Mouse (Mus musculus) midbrain, embryonic 14.5 days (tissue): ENCODE data around the gene Cyp2t4. TPM values are rescaled to one million over a fixed set of nuclear protein-coding genes. Genes with fewer than 3 reads are reported as not detected.

Source experiments
- ATAC-seq: fragments of 200-750 bp; cut with Nextera tagmentation; 2 replicates; pipeline ENCODE4 v1.8.0; 2017; ENCODE audit warnings: moderate number of reproducible peaks, moderate library complexity; ENCODE audit not compliant: low FRiP score, low TSS enrichment
- DNase-seq: peaks from one replicate; pipeline ENCODE4 v3.0.0-alpha.2; 2015
- H3K27ac ChIP-seq: fragments of 300-500 bp; sonication (generic); replicated peaks from 2 replicates; pipeline ENCODE4 v1.5.1; 2014; ENCODE audit warnings: mild to moderate bottlenecking, low read depth, low read length, moderate library complexity
- H3K27me3 ChIP-seq: fragments of 300-500 bp; sonication (generic); 2 replicates; pipeline ENCODE4 v1.6.1; 2014; ENCODE audit warnings: low read length, control low read depth, mixed read lengths; ENCODE audit not compliant: control insufficient read depth, insufficient read depth
- H3K36me3 ChIP-seq: fragments of 300-500 bp; sonication (generic); 2 replicates; pipeline ENCODE4 v1.6.1; 2014; ENCODE audit warnings: low read length, control low read depth; ENCODE audit not compliant: control insufficient read depth, insufficient read depth
- H3K4me1 ChIP-seq: fragments of 300-500 bp; sonication (generic); 2 replicates; pipeline ENCODE4 v1.6.1; 2014; ENCODE audit warnings: mild to moderate bottlenecking, antibody characterized with exemption, low read length, control low read depth; ENCODE audit not compliant: control insufficient read depth, insufficient read depth
- H3K4me2 ChIP-seq: fragments of 300-500 bp; sonication (generic); 2 replicates; pipeline ENCODE4 v1.6.1; 2014; ENCODE audit warnings: mild to moderate bottlenecking, low read length, moderate library complexity
- H3K4me3 ChIP-seq: fragments of 300-500 bp; sonication (generic); replicated peaks from 2 replicates; pipeline ENCODE4 v1.5.1; 2014; ENCODE audit warnings: low read depth, low read length
- H3K9ac ChIP-seq: fragments of 300-500 bp; sonication (generic); replicated peaks from 2 replicates; pipeline ENCODE4 v1.6.1; 2014; ENCODE audit warnings: mild to moderate bottlenecking, low read length, moderate library complexity
- H3K9me3 ChIP-seq: fragments of 300-500 bp; sonication (generic); 2 replicates; pipeline ENCODE4 v1.6.1; 2016; ENCODE audit warnings: low read length, control low read depth, mixed read lengths; ENCODE audit not compliant: control insufficient read depth
- WGBS: fragments of 180-500 bp; shearing (Covaris S2); extraction: QIAGEN DNeasy Blood & Tissue Kit; methylation state at CpG from one replicate; pipeline ENCODE4 v1.1.7; 2014; 5-methylcytosine and 5-hydroxymethylcytosine counted together
- microRNA counts: library from miRNA; unstranded; fragments of <30 nt; microRNA quantifications from one replicate; lab custom pipeline; 2016
- microRNA-seq: library from miRNA; unstranded; fragments of <30 nt; microRNA quantifications from one replicate; pipeline ENCODE4, GENCODE M21; 2016
- polyA plus RNA-seq: library from polyadenylated mRNA; unstranded; fragments of >200 nt; fragmentation: Nextera tagmentation; extraction: Ambion mirVana; gene quantifications from 2 replicates; pipeline ENCODE4 v1.2.1, GENCODE M21; 2014

Gene Cyp2t4
- polyA plus RNA-seq, 1 experiment from 2014 or later = 0.18 TPM

DNA sequence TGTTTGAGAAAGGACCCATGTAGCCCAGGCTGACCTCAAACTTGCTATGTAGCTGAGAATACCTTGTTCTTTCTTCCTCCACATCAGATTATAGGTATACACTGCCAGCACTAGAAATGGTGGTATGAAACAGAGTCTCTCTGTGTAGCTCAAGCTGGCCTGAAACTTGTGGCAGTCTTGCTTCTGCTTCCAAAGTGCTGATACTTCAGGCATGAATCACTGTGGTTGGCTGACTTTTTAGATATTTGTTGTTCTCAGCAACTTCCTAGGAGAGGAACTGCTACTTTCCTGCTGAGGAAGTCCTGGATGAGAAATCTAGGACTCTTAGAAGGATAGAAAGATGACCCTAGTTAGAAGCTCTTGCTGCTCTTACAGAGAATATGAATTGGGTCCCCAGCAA lies 44.8 kb downstream of the Cyp2t4 start:
- Histone ChIP-seq H3K9me3 (no peaks in the 10 kb centered on the region), H3K4me2 (no peak overlapping the region), H3K27me3 (no peaks in the 10 kb centered on the region), H3K36me3 (peaks cover 21% of the 10 kb centered on the region), H3K4me3 (no peak overlapping the region), H3K4me1 (peaks cover 18% of the 10 kb centered on the region), H3K9ac (no peak overlapping the region), H3K27ac (no peak overlapping the region)
- ATAC-seq (no peak), DNase-seq (no peak)

DNA sequence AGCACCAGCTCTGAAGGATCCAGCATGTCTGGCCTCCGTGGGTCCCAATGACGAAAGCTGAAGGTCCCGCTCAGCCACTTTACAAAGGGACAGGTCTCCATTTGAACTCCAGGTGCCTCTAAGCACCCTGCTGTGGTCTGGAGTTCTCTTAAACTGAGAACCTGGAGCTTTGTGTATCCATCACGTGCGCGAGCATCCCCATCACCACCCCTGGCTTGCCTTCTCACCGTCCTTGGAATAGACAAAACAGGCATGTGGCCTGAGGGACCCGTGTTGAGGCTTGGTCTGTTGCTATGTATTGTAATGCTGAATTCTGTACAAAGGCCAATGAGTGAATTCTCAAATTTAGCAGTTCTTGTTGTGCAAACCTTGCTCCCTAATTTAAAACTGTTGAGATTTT lies 45.3 kb downstream of the Cyp2t4 start:
- 93% methylated on average over 8 of the region's 8 CpGs for WGBS
- H3K27ac ChIP-seq = no peak overlapping the region
- H3K4me3 ChIP-seq = no peak overlapping the region
- H3K9ac ChIP-seq = no peak overlapping the region
- H3K36me3 ChIP-seq = peaks cover 21% of the 10 kb centered on the region
- H3K9me3 ChIP-seq = no peaks in the 10 kb centered on the region
- H3K27me3 ChIP-seq = no peaks in the 10 kb centered on the region
- H3K4me2 ChIP-seq = no peak overlapping the region
- ATAC-seq (no peak), DNase-seq (no peak)
- peaks cover 15% of the 10 kb centered on the region for H3K4me1 ChIP-seq

DNA sequence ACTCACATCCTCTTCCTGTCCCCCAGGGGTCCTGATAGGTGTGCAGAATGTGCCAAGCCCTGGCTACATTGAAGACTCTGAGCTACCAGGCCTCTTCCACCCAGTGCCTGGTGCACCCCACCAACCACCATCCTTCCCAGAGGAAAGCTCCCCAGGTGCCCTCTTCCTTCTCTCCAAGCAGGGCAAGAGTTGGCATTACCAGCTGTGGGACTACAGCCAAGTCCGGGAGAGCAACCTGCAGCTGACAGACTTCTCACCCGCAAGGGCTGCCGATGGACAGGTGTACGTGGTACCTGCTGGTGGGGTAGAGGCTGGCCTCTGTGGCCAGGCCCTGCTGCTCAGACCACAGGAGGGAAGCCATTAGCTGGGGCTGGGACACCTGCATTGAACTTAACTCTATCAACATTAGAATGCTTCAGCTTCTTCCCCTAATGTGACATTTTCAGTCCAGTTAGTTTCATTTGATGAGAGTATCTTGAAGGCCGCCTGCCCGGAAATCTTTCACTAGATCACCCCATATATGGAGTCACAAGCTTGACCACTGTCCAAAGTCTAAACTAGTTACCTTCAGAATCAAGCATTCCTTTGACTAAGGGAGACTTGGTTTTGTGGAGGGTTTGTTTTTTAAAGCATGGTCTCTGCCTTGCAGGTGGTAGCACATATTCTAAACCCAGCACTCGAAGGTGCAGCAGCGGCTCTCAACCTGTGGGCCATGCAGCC lies 50.4 kb downstream of the Cyp2t4 start:
- H3K4me1 ChIP-seq = no peaks in the 10 kb centered on the region
- H3K27me3 ChIP-seq = no peaks in the 10 kb centered on the region
- H3K27ac ChIP-seq = no peak overlapping the region
- peaks cover 60% of the 10 kb centered on the region for H3K36me3 ChIP-seq
- H3K4me3 ChIP-seq = no peak overlapping the region
- 96% methylated on average over 8 of the region's 8 CpGs for WGBS
- no peaks in the 10 kb centered on the region for H3K9me3 ChIP-seq
- DNase-seq = no peak
- H3K9ac ChIP-seq = no peak overlapping the region
- no peak for ATAC-seq
- H3K4me2 ChIP-seq = no peak overlapping the region

MicroRNAs encoded within 50 kb of the gene (microRNA counts, 519-probe panel; counts per million panel counts)
- not detected for microRNA mmu-miR-1191 (lab: Ali Mortazavi, UCI)

Small RNA genes within 50 kb of the gene (microRNA-seq; reads per million reads assigned to microRNA genes)
- gene Mir1191 (1.3 reads per million), gene Mir3101 (1.6 reads per million, percentile 6 among the genes with 10 or more reads in this experiment)

Other genes starting within 250 kb of the Cyp2t4 start
- not detected in 2 replicates for gene Cyp2a22, start 214.3 kb upstream of the Cyp2t4 start, polyA plus RNA-seq
- not detected in 2 replicates for gene Cyp2a12, start 124.6 kb upstream of the Cyp2t4 start, polyA plus RNA-seq
- gene Cyp2f2, start 33.8 kb upstream of the Cyp2t4 start, polyA plus RNA-seq = not detected in 2 replicates
- gene Egln2, start 13.1 kb downstream of the Cyp2t4 start, polyA plus RNA-seq = 57.3 and 68.7 TPM in 2 replicates
- gene Rab4b, start 25.2 kb downstream of the Cyp2t4 start, polyA plus RNA-seq = 87.7 and 99.6 TPM in 2 replicates
- not detected in 2 replicates for gene Gm21983, start 27.4 kb downstream of the Cyp2t4 start, polyA plus RNA-seq
- gene Mia, start 27.4 kb downstream of the Cyp2t4 start, polyA plus RNA-seq = 6.8 and 8.1 TPM in 2 replicates
- 3.6 and 4.0 TPM in 2 replicates for gene BC024978, start 42.1 kb downstream of the Cyp2t4 start, polyA plus RNA-seq
- gene Snrpa, start 42.6 kb downstream of the Cyp2t4 start, polyA plus RNA-seq = 222 and 233 TPM in 2 replicates
- 7.3 and 7.4 TPM in 2 replicates for gene Itpkc, start 74.9 kb downstream of the Cyp2t4 start, polyA plus RNA-seq
- gene Coq8b, start 79.3 kb downstream of the Cyp2t4 start, polyA plus RNA-seq = 19.8 and 22.6 TPM in 2 replicates
- gene Numbl, start 104.7 kb downstream of the Cyp2t4 start, polyA plus RNA-seq = 33.7 and 50.1 TPM in 2 replicates
- gene Ltbp4, start 184.0 kb downstream of the Cyp2t4 start, polyA plus RNA-seq = 6.4 and 7.4 TPM in 2 replicates
- 50.4 and 52.5 TPM in 2 replicates for gene Shkbp1, start 202.3 kb downstream of the Cyp2t4 start, polyA plus RNA-seq
- not detected in 2 replicates for gene Gm20479, start 203.7 kb downstream of the Cyp2t4 start, polyA plus RNA-seq